Mouse (Mus musculus) intestine, embryonic 14.5 days (tissue): ENCODE data around the gene Noxred1. TPM values are rescaled to one million over a fixed set of nuclear protein-coding genes. Genes with fewer than 3 reads are reported as not detected.
"Not testable (repeated sequence)": the region's sequence is repeated elsewhere in the genome, so short reads cannot be mapped to it uniquely, and the experiment has no call there.

Experiments
- ATAC-seq: fragments of 200-750 bp; cut with Nextera tagmentation; replicated peaks from 2 replicates; pipeline ENCODE4 v1.8.0; 2017; ENCODE audit warnings: low read depth, moderate number of reproducible peaks, moderate TSS enrichment, moderate library complexity; ENCODE audit not compliant: low FRiP score, low TSS enrichment
- DNase-seq: peaks from one replicate; pipeline ENCODE4 v3.0.0-alpha.2; 2018; ENCODE audit warnings: low spot score
- H3K27ac ChIP-seq: fragments of 300-500 bp; sonication (generic); 2 replicates; pipeline ENCODE4 v1.5.1; 2014; ENCODE audit warnings: low read depth, mild to moderate bottlenecking, control low read depth
- H3K27me3 ChIP-seq: fragments of 300-500 bp; sonication (generic); replicated peaks from 2 replicates; pipeline ENCODE4 v1.6.1; 2014; ENCODE audit warnings: low read length, control low read depth; ENCODE audit not compliant: control insufficient read depth, insufficient read depth
- H3K36me3 ChIP-seq: fragments of 300-500 bp; sonication (generic); 2 replicates; pipeline ENCODE4 v1.6.1; 2014; ENCODE audit warnings: low read length, control low read depth; ENCODE audit not compliant: control insufficient read depth, insufficient read depth
- H3K4me1 ChIP-seq: fragments of 300-500 bp; sonication (generic); replicated peaks from 2 replicates; pipeline ENCODE4 v1.6.1; 2014; ENCODE audit warnings: low read length, control low read depth, mixed read lengths; ENCODE audit not compliant: control insufficient read depth, insufficient read depth
- H3K4me2 ChIP-seq: fragments of 300-500 bp; sonication (generic); 2 replicates; pipeline ENCODE4 v1.6.1; 2014; ENCODE audit warnings: low read length
- H3K4me3 ChIP-seq: fragments of 300-500 bp; sonication (generic); 2 replicates; pipeline ENCODE4 v1.5.1; 2014; ENCODE audit warnings: low read depth, low read length, control low read depth, mixed read lengths
- H3K9ac ChIP-seq: fragments of 300-500 bp; sonication (generic); 2 replicates; pipeline ENCODE4 v1.6.1; 2014; ENCODE audit warnings: mild to moderate bottlenecking, low read length
- H3K9me3 ChIP-seq: fragments of 300-500 bp; sonication (generic); 2 replicates; pipeline ENCODE4 v1.6.1; 2016; ENCODE audit warnings: low read length, control low read depth; ENCODE audit not compliant: control insufficient read depth
- WGBS: fragments of 180-500 bp; shearing (Covaris S2); extraction: QIAGEN DNeasy Blood & Tissue Kit; methylation state at CpG from one replicate; pipeline ENCODE4 v1.1.7; 2014; 5-methylcytosine and 5-hydroxymethylcytosine counted together
- polyA plus RNA-seq: library from polyadenylated mRNA; unstranded; fragments of >200 nt; fragmentation: Nextera tagmentation; extraction: Ambion mirVana; gene quantifications from 2 replicates; pipeline ENCODE4 v1.2.1, GENCODE M21; 2014

The Noxred1 gene
- polyA plus RNA-seq, 1 experiment from 2014 or later: 0.73 TPM

- no peaks in the 10 kb centered on the region for H3K4me1 ChIP-seq
- no peak overlapping the region for H3K4me2 ChIP-seq
- ATAC-seq (no peak), DNase-seq (no peak)
- H3K4me3 ChIP-seq: no peak overlapping the region
- no peak overlapping the region for H3K9ac ChIP-seq
- H3K9me3 ChIP-seq: no peaks in the 10 kb centered on the region
- WGBS: 70% methylated on average over 2 of the region's 2 CpGs
- H3K27me3 ChIP-seq: no peaks in the 10 kb centered on the region
- no peaks in the 10 kb centered on the region for H3K36me3 ChIP-seq
- no peak overlapping the region for H3K27ac ChIP-seq
Observed at GRCm38 (mm10) chr12:87216053-87216452, 22.5 kb downstream of the Noxred1 start.

- ATAC-seq (no peak), DNase-seq (peak; percentile 43)
- Histone ChIP-seq H3K9me3 (no peaks in the 10 kb centered on the region), H3K4me3 (no peak overlapping the region), H3K9ac (no peak overlapping the region), H3K27me3 (no peaks in the 10 kb centered on the region), H3K4me2 (no peak overlapping the region), H3K27ac (no peak overlapping the region), H3K36me3 (no peaks in the 10 kb centered on the region), H3K4me1 (no peaks in the 10 kb centered on the region)
- WGBS: 50% methylated on average over 2 of the region's 2 CpGs
Observed at GRCm38 (mm10) chr12:87212844-87213606, 25.5 kb downstream of the Noxred1 start.

GRCm38 (mm10) chr12:87205789-87206188, 32.7 kb downstream of the Noxred1 start:
- not testable (repeated sequence) for ATAC-seq, DNase-seq, H3K4me1 ChIP-seq, H3K4me2 ChIP-seq, H3K9ac ChIP-seq, H3K9me3 ChIP-seq, H3K27ac ChIP-seq, H3K4me3 ChIP-seq, H3K27me3 ChIP-seq, H3K36me3 ChIP-seq
- WGBS: 91% methylated on average over 5 of the region's 5 CpGs

GRCm38 (mm10) chr12:87201694-87202093, 36.8 kb downstream of the Noxred1 start:
- no peak overlapping the region for H3K27ac ChIP-seq
- no peak overlapping the region for H3K4me3 ChIP-seq
- no peaks in the 10 kb centered on the region for H3K27me3 ChIP-seq
- no peaks in the 10 kb centered on the region for H3K36me3 ChIP-seq
- 68% methylated on average over 5 of the region's 5 CpGs for WGBS
- H3K4me1 ChIP-seq: peaks cover 6% of the 10 kb centered on the region
- H3K9ac ChIP-seq: no peak overlapping the region
- no peak for ATAC-seq
- DNase-seq: no peak
- no peaks in the 10 kb centered on the region for H3K9me3 ChIP-seq
- no peak overlapping the region for H3K4me2 ChIP-seq

GRCm38 (mm10) chr12:87199973-87200586, 38.5 kb downstream of the Noxred1 start, which contains the start of gene Tmed8:
Tmed8 (minus strand) TSS chr12:87200454.
- H3K27ac ChIP-seq: peak within 1 kb of the TSS; percentile 77
- H3K4me1 ChIP-seq: peaks cover 6% of the 10 kb centered on the region
- ATAC-seq: peak; percentile 96
- peak within 1 kb of the TSS; percentile 76 for H3K4me3 ChIP-seq
- H3K27me3 ChIP-seq: no peaks in the 10 kb centered on the region
- DNase-seq: peak; percentile 82
- H3K4me2 ChIP-seq: peak within 1 kb of the TSS; percentile 59
- H3K9ac ChIP-seq: peak within 1 kb of the TSS; percentile 82
- no peaks in the 10 kb centered on the region for H3K9me3 ChIP-seq
- H3K36me3 ChIP-seq: no peaks in the 10 kb centered on the region
- WGBS: under 1% methylated on average over 46 of the region's 70 CpGs

GRCm38 (mm10) chr12:87199206-87199972, 39.1 kb downstream of the Noxred1 start, which contains the start of gene Samd15:
Samd15 (plus strand) TSS chr12:87199723.
- DNase-seq: peak; percentile 80
- Histone ChIP-seq H3K4me1 (peaks cover 6% of the 10 kb centered on the region), H3K36me3 (no peaks in the 10 kb centered on the region), H3K4me2 (peak within 1 kb of the TSS; percentile 59), H3K9ac (peak within 1 kb of the TSS; percentile 82), H3K4me3 (peak within 1 kb of the TSS; percentile 76), H3K9me3 (no peaks in the 10 kb centered on the region), H3K27ac (peak within 1 kb of the TSS; percentile 77), H3K27me3 (no peaks in the 10 kb centered on the region)
- peak; percentile 33; the same call in 1 of the 2 replicates for ATAC-seq
- WGBS: 1% methylated on average over 38 of the region's 38 CpGs

- Histone ChIP-seq H3K4me2 (peak overlapping the region; percentile 59), H3K4me3 (peak overlapping the region; percentile 76; the same call in 1 of the 2 replicates), H3K9me3 (no peaks in the 10 kb centered on the region), H3K9ac (no peak overlapping the region), H3K27ac (no peak overlapping the region), H3K27me3 (no peaks in the 10 kb centered on the region), H3K36me3 (no peaks in the 10 kb centered on the region), H3K4me1 (peaks cover 6% of the 10 kb centered on the region)
- DNase-seq (no peak), ATAC-seq (no peak)
- WGBS: 57% methylated on average over 6 of the region's 6 CpGs
Observed at GRCm38 (mm10) chr12:87198792-87199191, 39.7 kb downstream of the Noxred1 start.

GRCm38 (mm10) chr12:87196310-87196709, 42.2 kb downstream of the Noxred1 start:
- Histone ChIP-seq H3K9ac (no peak overlapping the region), H3K27ac (no peak overlapping the region), H3K9me3 (no peaks in the 10 kb centered on the region), H3K27me3 (no peaks in the 10 kb centered on the region), H3K4me3 (no peak overlapping the region), H3K36me3 (no peaks in the 10 kb centered on the region), H3K4me2 (no peak overlapping the region), H3K4me1 (peaks cover 6% of the 10 kb centered on the region)
- ATAC-seq (no peak), DNase-seq (no peak)
